Mouse (Mus musculus) frontal cortex, postnatal 36 days (tissue): ENCODE results near the gene Emp2.
"Not testable (repeated sequence)": the region's sequence is repeated elsewhere in the genome, so short reads cannot be mapped to it uniquely, and the experiment has no call there.

ENCODE experiments used
- DNase-seq, 2 experiments: peaks; one replicate each; pipeline ENCODE4 v3.0.0; 2022; ENCODE audit warnings: low spot score in 2 of 2

The Emp2 gene

DNA sequence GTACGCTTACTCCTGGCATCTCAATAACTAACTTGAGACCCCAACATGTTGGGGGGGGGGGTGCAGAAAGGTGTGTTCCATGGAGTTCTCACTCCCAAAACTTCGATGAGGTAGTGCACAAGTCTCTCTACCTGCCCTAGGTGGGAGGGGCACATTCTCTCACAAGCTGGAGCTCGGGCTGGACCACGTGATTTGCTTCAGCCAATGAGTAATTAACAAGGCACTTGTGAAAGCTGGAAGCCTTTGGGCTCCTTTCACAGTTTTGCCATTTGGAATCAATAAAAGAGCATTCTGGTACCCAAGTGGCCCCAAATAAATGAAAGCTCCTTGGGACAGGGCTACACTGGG lies 3.4 kb upstream of the Emp2 start:
- DNase-seq = no peak

GRCm38 (mm10) chr16:10316493-10317196 lies 2.9 kb upstream of the Emp2 start:
- no peak for DNase-seq

DNA sequence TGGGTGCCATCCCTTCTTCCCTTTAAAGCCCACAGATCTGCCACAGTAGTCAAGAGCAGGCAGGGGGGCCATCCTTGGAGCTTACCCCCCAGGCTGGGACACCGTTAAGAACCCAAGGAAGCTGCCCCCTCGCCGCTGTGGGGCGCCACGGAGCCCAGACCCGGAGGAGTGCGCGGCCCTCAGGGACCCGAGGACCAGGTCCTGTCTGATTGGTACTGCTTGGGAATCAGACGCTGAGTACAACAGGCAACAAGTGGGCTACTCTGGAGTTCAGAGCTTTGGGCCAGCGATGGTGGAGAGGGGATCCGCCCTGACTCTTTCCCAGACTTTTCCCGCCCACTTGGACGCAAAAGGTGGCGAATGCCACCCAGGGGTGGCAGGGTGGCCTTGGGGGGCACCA lies 542 bp downstream of the Emp2 start:
- DNase-seq = no peak

DNA sequence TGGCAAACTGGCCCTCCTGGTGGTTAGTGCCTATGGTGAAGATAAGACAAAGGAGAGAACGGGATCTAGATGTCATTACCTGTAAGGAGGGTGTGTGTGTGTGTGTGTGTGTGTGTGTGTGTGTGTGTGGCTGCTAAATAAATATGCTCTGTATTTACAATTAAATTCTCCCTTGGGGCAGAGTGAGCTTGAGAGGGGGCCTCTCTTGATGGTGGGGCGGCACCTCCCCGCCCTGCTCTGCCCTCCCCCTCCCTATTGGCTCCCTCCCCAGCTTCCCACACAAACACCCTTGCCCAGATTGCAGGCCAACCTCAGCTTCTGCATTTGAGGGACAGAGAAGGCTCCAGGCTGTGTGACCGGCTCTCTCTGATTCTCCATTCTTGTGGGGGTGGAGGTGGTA lies 1.8 kb downstream of the Emp2 start:
- no peak for DNase-seq

GRCm38 (mm10) chr16:10311086-10311485 lies 2.7 kb downstream of the Emp2 start:
- DNase-seq = no peak

GRCm38 (mm10) chr16:10310507-10310906 lies 3.3 kb downstream of the Emp2 start:
- no peak for DNase-seq

DNA sequence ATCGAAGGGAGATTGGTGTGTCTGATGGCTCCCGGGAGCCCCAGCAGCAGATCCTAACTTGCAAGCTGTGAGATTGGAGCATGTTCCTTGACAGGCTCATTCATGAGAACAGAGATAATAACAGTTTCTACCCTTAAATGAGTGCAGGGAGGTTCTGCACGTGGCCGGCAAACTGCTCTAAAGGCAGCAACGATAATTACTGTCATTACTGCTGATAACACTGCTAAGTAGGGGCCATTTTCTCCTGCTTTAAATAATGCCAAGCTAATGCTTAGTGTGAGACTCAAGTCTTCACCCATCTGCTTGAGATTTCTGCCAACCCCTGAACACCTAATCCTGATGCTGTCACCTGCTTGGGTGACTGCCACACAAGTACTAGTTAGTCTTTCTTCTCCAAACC lies 6.4 kb downstream of the Emp2 start:
- no peak for DNase-seq

DNA sequence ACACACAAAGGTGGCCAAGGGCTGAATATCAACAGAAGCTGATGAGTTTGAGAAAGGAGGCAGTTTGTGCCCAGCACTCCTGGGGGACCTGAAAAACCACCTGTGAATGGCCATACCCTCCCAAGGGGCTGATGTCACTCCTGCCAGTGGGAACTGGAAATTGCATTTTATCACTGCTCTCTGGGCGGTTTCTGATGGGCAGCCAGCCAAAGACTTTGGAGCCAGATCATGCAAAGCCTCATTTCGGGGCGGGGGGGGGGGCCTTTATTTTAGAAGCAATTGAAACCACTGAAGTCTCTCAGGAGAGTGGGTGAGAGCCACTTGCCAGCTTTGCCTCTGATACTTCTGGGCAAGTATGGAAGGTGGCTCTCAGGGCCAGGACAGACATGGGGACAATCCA lies 7.7 kb downstream of the Emp2 start:
- DNase-seq = no peak

DNA sequence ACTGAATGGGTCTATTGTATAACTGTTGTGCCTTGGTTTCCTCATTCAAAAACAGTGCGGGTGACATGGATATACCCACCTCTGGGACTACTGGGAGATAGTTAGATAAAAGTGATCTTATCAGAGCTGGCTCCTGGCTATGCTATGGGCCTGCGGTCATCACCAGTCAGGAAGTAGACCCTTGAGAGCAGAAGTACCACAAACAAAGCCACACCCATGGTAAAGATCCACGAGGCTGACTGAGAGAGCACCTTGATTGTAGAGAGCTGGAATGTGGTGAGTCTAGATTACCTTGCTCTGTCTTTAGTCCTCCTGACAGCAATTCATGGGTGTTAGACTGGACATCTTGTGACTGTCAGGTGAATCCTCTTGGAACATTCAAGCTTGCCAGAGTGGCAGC lies 12.4 kb downstream of the Emp2 start:
- DNase-seq = no peak

DNA sequence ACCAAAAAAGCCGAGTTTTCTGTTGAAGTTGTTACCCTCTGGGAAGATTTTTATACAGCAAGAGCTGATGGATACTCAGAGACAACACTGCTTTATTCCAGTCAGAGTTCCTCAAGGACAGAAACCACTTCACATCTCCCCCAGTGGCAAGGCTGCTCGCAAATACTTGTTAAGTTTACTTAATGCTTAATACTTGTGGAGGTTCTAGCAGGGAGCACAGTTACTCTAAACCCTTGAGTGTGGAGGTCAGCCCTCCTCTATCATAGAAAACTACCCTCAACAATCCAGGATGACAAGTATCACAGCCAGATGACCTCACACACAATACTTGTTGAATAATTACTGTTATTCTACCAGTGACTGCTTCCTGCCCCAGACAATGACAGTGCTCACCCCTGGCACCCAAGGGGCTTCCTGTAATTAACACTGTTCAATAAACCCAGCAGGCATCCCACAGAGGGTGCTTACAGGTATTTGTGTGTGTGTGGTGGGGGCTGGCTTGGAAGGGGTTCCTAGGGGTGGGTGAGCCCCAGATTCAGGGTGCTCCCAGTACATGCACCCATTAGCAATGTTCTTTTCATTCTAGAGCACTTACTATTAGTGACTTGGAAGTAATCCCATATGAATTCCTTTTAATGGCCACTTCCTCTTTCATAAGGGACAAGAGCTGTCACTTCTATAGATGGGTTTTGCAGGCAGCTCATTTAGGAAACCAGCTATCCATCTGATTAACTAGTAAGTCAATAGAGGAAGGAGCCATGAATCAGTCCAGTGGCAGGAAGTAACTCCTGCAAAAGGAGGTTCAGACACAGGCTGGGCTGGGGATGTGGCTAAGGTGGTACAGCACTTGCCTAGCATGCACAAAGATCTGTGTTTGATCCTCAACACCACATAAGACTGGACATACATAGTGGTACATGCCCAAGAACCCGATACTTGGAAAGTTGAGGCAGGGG lies 13.3 kb downstream of the Emp2 start:
- no peak for DNase-seq

- no peak for DNase-seq
Observed at GRCm38 (mm10) chr16:10299637-10300036, 14.1 kb downstream of the Emp2 start.

DNA sequence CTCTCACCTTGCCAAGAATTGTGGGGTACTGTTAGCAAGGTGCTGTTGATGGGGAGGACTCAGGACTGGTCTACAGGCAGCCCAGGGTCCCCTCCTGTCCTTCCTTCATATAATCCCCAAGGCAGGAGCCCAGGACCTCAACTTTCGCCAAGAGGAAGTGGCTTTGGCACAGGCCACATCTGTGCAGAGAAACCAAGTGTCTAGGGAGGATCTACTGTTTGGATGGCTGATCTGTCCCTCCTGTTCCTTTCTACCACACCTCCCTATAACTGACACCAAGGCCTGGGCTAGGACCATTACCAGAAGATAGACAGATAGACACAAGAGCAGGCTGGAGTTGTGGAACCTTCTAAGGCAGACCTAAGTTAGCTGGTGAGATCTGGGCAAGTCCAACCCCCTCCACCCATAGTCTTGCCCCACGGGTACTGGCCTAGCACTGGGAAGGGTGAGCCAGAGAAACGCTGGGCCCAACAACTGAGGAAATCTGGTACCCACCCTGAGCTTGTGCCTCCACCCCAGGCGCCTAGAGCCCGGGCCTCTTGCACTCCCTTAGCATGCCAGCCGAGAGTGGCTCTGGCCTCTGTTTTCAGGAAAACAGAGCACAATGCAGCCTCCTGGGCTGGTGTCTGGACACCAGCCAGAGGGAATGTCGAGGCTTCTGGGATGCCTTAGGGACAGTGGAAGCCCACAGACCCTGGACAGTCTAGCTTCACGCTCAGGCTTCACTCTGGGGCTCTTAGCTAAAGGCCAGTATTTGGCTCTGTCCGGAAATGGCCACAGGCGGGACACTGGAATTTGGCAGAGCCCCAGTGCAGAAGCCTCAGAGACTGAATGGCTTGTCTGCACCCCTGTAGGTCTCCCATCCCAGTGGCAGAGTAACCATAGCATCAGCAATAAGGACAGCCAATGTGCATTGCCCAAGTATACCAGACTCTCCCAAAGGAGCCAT lies 15.8 kb downstream of the Emp2 start:
- DNase-seq = no peak

DNA sequence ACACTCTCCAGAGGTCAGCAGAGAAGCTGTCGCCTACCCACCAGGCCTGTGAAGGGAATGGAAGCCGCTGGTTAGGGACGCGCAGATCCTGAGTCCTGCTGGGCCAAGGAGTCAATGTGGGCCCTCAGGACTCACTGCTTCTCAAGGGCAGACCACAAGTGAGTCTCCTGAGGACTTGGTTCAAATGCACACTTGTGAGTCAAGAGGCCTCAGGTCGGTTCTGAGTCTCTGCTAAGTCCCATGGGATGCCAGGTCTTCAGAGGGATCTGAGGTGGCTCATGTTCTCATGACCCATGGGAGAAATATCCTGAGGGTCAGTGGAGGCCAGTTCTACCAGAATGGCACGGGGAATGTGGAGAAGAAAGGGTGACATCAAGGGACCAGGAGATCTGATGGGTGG lies 25.7 kb downstream of the Emp2 start:
- DNase-seq = no peak

DNA sequence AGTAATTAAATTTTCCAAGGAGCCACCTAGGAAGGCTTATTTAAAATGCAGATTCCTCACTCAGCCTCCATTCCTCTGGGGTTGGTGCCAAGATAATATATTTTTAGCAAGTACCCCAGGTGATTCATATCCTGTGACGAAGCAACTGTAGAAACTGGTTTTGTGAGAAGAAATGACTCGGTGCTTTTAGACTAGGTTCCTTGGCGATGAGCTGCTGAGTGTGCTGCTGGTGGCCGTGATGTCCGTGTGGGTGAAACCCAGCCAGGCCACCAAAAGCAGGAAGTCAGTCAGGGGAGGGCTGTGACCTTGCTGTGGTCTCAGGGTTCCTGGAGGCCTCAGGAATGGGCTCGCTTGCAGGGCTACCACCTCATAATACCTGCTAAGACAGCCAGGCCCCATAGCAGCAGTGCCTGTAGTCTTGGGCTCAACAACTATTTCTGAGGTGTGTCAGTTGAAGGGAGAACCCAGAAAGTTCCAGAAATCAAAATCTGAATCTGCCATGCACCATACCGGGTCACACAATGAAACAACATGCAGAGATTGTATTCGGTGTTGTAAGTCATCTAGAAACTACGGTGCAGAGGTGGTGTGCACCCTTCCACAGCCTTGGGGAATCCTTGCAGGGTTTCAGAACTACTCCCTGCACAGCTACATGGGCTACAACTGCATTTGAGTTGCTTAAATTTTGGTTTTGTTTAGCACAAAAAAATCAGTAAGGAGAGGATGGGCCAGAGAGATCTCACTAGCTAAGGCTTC lies 27.1 kb downstream of the Emp2 start:
- DNase-seq = peak; percentile 29 to 37

GRCm38 (mm10) chr16:10281890-10282289 lies 31.9 kb downstream of the Emp2 start:
- DNase-seq = no peak

GRCm38 (mm10) chr16:10280286-10280951 lies 33.3 kb downstream of the Emp2 start:
- DNase-seq = peak; percentile 84 to 88

GRCm38 (mm10) chr16:10276778-10277177 lies 37.0 kb downstream of the Emp2 start:
- not testable (repeated sequence) for DNase-seq

DNA sequence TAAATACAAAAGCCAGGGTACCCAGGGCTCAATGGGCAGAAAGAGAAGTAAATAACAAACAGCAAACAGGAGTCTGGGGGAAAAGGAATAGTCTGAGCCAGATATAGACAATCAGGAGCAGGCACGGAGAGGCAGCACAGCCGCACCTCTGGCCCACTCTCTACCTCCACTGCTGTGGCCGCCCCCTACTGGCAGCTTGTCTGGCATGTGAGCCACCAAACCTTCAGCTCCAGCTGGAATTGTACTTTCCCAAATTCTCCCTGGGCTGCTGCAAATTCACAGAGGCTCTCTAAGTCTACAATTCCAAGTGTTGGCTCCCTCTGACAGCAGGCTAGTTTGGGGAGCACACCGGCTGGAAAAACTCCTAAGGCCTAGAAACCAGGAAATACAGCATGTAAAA lies 39.3 kb downstream of the Emp2 start:
- DNase-seq = no peak

DNA sequence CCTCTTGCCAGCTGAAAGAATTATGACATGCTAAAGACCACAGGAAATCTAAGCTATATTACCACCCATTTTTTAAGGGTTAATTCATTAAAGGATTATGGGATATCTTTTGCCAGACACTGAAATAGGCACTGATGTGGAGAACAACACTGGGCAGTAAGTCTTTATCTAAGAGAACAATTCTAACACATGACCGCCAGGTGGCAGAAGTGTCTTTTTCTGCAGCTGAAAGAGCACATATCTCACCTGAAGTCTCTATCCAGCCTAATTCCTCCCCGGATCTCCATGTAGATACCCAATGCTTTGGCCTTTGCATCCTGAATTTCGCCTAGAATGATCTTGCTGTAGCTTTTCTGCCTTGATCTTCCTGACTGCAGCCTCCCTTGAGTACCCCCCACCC lies 41.5 kb downstream of the Emp2 start:
- DNase-seq = peak in 1 of 2 experiments; percentile 36

DNA sequence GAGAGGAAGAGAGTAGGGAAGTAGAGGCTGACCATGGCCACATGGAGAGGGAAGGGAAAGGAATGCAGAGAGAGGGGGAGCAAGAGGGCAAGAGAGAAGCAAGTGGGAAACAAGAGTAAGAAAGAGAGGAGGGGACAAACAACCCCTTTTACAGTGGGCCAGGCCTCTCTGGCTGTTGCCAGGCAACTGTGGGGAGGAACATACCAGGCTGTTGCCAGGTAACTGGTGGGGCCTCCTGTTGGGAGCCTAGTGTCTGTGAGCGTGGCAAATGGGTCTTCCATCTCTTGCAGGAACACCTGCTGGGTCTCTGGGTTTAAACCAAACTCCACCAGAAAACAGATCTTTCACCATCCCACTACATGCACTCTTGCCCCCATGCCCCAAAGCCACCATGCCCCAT lies 59.8 kb downstream of the Emp2 start:
- no peak for DNase-seq

- no peak for DNase-seq
Observed at GRCm38 (mm10) chr16:10236601-10237000, 77.2 kb downstream of the Emp2 start.
